Mouse (Mus musculus): Measurements from ENCODE around the gene Prrt1.

DNA sequence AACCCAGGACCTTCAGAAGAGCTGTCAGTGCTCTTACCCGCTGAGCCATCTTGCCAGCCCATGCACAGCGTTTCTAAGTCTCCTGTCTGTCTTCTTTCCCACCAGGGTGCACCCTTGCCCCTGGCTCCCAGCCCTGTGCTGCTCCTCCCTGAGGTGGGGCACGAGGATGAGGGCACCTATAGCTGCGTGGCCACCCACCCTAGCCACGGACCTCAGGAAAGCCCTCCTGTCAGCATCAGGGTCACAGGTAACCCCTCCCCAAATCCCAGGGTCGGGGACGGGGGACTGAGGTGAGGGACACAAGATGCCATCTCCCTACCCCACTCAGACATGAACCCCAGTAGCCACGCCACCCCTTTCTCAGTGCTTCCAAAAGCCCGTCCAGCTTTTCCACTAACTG is 29.4 kb upstream of the Prrt1 start:
- no peak for TF ChIP-seq GATA1 (IDR thresholded peaks at IDR 0.05; ENCODE audit: borderline replicate concordance, low read length)
- no peak for TF ChIP-seq FLI1 (IDR thresholded peaks at IDR 0.05; ENCODE audit: low read length)
